Mouse (Mus musculus) megakaryocyte, embryonic 14.5 days (primary cell): ENCODE measurements around the gene Mboat2. TPM values are rescaled to one million over a fixed set of nuclear protein-coding genes. Genes with fewer than 3 reads are reported as not detected.

Experiments
- H3K27me3 ChIP-seq: replicated peaks from 2 replicates; pipeline ENCODE3; 2012; ENCODE audit warnings: inconsistent platforms
- H3K36me3 ChIP-seq: replicated peaks from 2 replicates; pipeline ENCODE3; 2012; ENCODE audit warnings: low read length, inconsistent platforms, mixed read lengths
- H3K4me1 ChIP-seq: 2 replicates; pipeline ENCODE4 v1.6.1; 2012; ENCODE audit warnings: inconsistent platforms
- H3K4me3 ChIP-seq: replicated peaks from 2 replicates; pipeline ENCODE3; 2012; ENCODE audit warnings: moderate library complexity, mild to moderate bottlenecking, inconsistent platforms
- H3K9me3 ChIP-seq: 2 replicates; pipeline ENCODE4 v1.6.1; 2012; ENCODE audit warnings: inconsistent platforms
- FLI1 ChIP-seq: IDR thresholded peaks from 2 replicates; pipeline ENCODE4 v1.6.1; 2012; ENCODE audit warnings: low read length, inconsistent platforms, mixed read lengths
- GATA1 ChIP-seq: IDR thresholded peaks from 3 replicates; pipeline ENCODE4 v1.6.1; 2012; ENCODE audit warnings: mixed read lengths, low read length, inconsistent platforms, borderline replicate concordance
- polyA plus RNA-seq: library from polyadenylated mRNA; stranded (reverse); fragments of >175 nt; gene quantifications from 2 replicates; pipeline ENCODE4 v1.2.3, GENCODE M21; 2012; ENCODE audit warnings: low replicate concordance; ENCODE audit not compliant: insufficient read depth

Mboat2 gene
- polyA plus RNA-seq, 1 experiment = 1.6 TPM

DNA sequence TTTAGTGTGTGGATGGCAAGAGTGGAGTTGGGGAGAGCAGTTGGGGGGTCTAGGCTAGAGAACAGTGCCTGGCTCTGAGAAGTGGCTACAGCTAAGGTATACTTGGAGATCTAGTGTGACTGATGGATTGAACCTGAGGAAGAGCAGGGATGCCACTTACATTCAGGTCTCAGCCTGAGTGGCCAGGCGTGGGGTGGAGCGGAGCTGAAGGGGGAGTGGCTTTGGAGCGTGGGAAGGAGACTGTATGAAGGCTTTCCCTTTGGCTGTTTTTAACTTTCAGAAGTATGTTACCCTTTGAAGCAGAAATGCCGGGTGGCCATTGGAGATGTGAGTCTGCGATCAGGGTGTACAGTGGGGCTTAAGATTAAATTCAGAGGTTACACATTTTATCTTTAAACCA lies 26.7 kb downstream of the Mboat2 start:
- TF ChIP-seq FLI1 (no peak), GATA1 (no peak)
- Histone ChIP-seq H3K9me3 (no peaks in the 10 kb centered on the region), H3K4me3 (no peak overlapping the region), H3K4me1 (peaks cover 63% of the 10 kb centered on the region), H3K27me3 (no peaks in the 10 kb centered on the region), H3K36me3 (peaks cover 2% of the 10 kb centered on the region)

DNA sequence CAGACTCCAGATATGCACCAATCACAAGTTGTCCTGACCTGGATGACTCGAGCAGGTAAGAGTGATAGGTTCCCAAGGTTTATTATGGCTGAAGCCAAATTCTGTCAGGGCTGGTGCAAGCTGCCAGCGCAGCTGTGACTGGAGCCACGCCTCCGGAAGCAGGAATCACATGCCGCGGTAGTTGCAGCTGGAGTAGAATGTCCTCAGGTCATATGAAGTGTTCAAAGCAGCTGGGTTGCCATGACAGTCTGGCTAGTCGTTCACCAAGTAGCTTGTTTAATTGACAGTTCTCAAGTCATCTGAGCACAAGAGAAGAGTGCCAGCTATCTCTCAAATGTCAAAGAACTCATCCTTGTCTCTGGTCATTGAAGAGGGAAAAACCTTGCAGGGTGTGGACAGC lies 28.7 kb downstream of the Mboat2 start:
- Histone ChIP-seq H3K9me3 (no peaks in the 10 kb centered on the region), H3K27me3 (no peaks in the 10 kb centered on the region), H3K36me3 (peaks cover 2% of the 10 kb centered on the region), H3K4me1 (peaks cover 52% of the 10 kb centered on the region), H3K4me3 (no peak overlapping the region)
- no peak for TF ChIP-seq FLI1
- TF ChIP-seq GATA1 = no peak

DNA sequence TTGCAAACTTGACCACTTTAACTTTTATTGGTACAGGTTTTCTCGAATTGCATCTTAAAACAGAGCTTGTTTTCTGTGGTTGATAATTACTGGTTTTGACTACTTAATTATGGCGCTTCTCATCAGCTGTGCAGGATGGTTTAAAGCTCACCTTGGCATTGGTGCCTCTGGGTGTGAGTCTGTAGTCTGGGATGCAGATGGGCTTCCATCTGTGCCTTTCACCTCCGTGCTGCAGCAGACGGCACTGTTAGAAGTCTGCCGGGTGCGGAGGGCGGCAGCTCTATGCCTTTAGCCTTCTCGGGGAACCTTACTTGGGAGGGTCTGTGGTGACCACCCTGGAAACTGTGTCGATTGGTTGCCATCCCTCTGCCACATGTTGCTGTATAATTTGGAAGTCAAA lies 29.8 kb downstream of the Mboat2 start:
- H3K36me3 ChIP-seq = peaks cover 2% of the 10 kb centered on the region
- H3K27me3 ChIP-seq = no peaks in the 10 kb centered on the region
- no peak overlapping the region for H3K4me3 ChIP-seq
- TF ChIP-seq FLI1 (no peak), GATA1 (no peak)
- no peaks in the 10 kb centered on the region for H3K9me3 ChIP-seq
- peaks cover 53% of the 10 kb centered on the region for H3K4me1 ChIP-seq

DNA sequence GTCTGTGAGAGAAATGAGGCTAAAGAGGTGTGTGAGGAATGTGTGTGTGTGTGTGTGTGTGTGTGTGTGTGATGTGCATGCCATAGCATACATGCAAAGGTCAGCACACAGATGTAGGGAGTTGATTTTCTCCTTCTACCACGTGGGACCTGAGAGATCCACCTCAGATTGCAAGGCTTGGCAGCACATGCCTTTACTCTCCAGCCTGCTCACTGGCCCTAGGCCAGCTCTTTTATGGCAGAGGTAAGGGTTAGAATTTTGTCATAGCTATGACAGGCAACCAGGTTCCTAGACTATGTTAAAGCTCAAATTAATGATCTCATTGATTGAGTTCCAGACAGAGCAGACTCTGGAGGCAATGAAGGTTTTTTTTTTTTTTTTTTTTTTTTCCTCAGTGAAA lies 33.1 kb downstream of the Mboat2 start:
- H3K27me3 ChIP-seq = no peaks in the 10 kb centered on the region
- peaks cover 51% of the 10 kb centered on the region for H3K4me1 ChIP-seq
- H3K36me3 ChIP-seq = no peaks in the 10 kb centered on the region
- no peak overlapping the region for H3K4me3 ChIP-seq
- no peaks in the 10 kb centered on the region for H3K9me3 ChIP-seq
- TF ChIP-seq GATA1 (no peak), FLI1 (no peak)

DNA sequence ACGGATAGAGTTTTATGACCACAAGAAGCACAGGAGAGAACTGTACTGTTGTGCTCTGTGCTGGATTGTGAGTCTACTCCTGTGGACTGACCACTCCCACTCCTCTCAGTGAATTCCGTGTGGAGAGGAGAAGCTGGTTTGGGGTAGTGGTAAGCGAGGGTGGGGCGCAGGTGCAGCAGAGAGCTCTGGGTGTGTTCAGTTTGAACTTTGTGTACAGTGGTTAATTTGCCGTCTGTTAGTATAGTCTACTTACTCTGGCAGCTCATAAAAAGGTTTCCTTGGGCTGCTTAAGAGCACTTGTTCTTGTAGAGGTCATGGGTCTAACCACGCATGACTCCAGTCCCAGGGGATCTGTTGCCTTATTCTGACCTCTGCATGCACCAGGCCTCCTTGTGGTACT lies 36.0 kb downstream of the Mboat2 start:
- H3K4me1 ChIP-seq = peaks cover 70% of the 10 kb centered on the region
- no peaks in the 10 kb centered on the region for H3K9me3 ChIP-seq
- no peak overlapping the region for H3K4me3 ChIP-seq
- H3K36me3 ChIP-seq = no peaks in the 10 kb centered on the region
- no peaks in the 10 kb centered on the region for H3K27me3 ChIP-seq
- TF ChIP-seq FLI1 (no peak), GATA1 (no peak)

DNA sequence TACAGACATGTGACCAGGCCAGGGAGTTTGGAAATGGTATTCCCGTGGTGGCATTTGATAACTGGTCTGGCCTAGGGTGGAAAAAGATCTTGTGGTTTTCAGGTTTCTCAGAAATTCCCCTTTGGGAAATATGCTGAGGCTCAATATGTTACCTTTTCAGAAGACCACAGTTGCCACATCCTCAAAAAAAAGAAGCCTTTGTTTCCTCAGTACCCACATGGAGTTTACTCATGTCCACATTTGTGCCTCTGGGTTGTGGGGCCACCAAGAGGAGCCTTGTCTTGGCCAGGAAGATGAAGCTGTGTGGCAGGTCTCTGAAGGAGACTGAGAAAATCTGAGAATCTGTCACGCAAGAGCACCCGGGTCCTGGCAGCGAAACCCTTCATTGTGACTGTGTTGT lies 38.0 kb downstream of the Mboat2 start:
- peak overlapping the region; percentile 81 for H3K4me3 ChIP-seq
- no peaks in the 10 kb centered on the region for H3K9me3 ChIP-seq
- peaks cover 82% of the 10 kb centered on the region for H3K4me1 ChIP-seq
- TF ChIP-seq FLI1 (no peak), GATA1 (no peak)
- no peaks in the 10 kb centered on the region for H3K36me3 ChIP-seq
- H3K27me3 ChIP-seq = no peaks in the 10 kb centered on the region

DNA sequence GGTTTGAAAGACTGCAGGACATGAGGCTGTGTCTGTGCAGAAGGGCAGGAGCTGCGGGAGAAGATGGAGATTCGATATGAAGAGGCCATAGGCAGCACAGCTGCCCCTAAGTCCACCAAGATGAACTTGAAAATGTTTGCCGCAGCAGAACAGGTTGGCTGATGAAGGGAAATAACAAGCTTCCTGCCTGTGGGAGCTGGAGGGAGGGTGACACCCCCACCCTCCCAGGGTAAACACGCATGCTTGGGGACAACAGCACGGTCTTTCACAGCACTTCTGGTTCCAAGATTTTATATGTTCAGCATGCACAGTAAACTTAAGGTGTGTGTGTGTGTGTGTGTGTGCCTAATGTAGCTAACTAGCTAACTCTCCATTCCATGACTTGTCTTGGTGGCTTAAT lies 38.6 kb downstream of the Mboat2 start:
- Histone ChIP-seq H3K4me1 (peaks cover 87% of the 10 kb centered on the region), H3K4me3 (peak overlapping the region; percentile 81), H3K36me3 (no peaks in the 10 kb centered on the region), H3K27me3 (no peaks in the 10 kb centered on the region), H3K9me3 (no peaks in the 10 kb centered on the region)
- TF ChIP-seq GATA1 (no peak), FLI1 (no peak)

DNA sequence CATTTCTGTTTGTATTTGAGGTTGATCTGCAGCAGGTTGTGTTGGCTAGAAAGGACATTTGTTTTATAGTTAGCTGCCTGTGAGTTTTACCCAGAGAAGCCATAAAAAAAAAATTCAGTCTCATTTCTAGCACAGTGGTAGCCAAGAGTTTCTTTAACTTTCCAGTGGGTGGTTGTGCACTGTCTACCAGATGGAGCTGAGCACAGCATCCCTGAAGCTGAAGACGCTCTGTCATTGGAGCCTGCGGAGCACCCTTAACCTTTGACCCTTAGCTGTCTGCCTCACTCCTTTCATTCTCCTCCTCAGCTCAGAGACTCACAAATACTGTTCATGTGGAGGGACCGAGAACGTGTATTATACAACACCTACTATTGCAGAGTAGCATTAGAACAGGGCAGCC lies 40.2 kb downstream of the Mboat2 start:
- Histone ChIP-seq H3K36me3 (no peaks in the 10 kb centered on the region), H3K4me1 (peaks cover 86% of the 10 kb centered on the region), H3K9me3 (no peaks in the 10 kb centered on the region), H3K27me3 (no peaks in the 10 kb centered on the region), H3K4me3 (no peak overlapping the region)
- TF ChIP-seq GATA1 (no peak), FLI1 (no peak)

DNA sequence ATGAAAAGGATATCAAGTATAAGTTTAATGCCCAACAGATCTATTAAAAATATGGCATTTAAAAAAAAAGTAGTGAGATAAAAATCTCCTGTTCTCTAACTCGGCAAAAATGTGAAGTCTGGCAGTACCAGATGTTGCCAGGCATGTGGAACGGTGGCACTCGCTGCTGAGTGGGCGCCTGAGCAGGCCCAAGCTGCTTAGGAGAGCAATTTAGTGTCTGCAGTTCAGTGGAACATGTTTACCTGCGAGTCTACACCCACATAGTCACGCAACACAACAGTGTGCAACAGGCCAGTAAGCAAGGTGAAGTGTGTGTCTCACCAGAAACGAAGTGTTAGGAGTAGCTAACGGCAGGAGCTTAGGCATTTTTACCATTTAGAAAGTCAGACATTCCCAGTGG lies 41.6 kb downstream of the Mboat2 start:
- peaks cover under 1% of the 10 kb centered on the region for H3K27me3 ChIP-seq
- no peaks in the 10 kb centered on the region for H3K9me3 ChIP-seq
- H3K4me1 ChIP-seq = peaks cover 86% of the 10 kb centered on the region
- peak overlapping the region; percentile 23 for H3K4me3 ChIP-seq
- no peak for TF ChIP-seq GATA1
- no peak for TF ChIP-seq FLI1
- no peaks in the 10 kb centered on the region for H3K36me3 ChIP-seq

DNA sequence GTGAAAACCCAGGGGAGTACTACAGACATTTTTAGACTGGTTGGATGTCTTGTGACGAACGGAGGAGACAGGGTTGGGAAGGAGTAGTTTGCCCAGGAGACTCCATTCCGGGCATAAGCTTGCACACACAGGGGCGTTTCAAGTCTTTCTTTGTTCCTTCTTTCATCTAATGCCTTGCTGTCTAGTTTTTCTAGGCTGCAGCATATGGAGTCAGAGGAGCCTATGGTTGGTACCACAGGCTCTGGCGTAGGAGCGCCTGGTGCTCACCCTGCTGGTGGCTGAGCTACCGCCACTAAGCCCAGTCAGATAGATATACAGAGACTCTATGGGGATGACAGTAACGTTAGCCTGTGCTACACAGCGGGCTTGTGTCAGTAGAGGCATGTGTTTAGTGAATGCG lies 42.0 kb downstream of the Mboat2 start:
- H3K9me3 ChIP-seq = no peaks in the 10 kb centered on the region
- no peak overlapping the region for H3K4me3 ChIP-seq
- TF ChIP-seq FLI1 = no peak
- TF ChIP-seq GATA1 = no peak
- H3K36me3 ChIP-seq = no peaks in the 10 kb centered on the region
- H3K27me3 ChIP-seq = peaks cover 3% of the 10 kb centered on the region
- peaks cover 89% of the 10 kb centered on the region for H3K4me1 ChIP-seq

DNA sequence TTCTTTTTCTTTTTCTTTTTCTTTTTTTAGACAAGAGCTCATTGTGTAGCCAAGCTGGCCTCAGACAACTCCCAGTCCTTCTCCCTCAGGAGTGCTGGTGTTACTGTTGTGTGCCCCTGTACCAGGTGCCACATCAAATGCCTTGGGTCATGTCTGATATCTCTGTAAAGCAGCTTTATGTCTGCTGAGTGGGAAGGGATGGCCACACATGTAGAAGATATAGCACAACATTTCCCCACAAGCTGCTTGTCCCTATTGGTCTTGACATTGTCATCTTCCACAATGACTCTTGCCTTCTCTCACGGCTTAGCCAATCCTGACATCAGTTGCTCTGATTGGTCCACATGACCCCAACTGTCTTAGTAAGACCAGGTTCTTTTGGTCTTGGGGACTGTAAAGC lies 45.2 kb downstream of the Mboat2 start:
- Histone ChIP-seq H3K4me1 (peaks cover 58% of the 10 kb centered on the region), H3K9me3 (no peaks in the 10 kb centered on the region), H3K4me3 (peak overlapping the region; percentile 38), H3K27me3 (peaks cover 3% of the 10 kb centered on the region), H3K36me3 (peaks cover 1% of the 10 kb centered on the region)
- TF ChIP-seq GATA1 (no peak), FLI1 (no peak)
